Mouse (Mus musculus): ENCODE measurements around the gene Nufip1.

Nufip1 gene

GRCm38 (mm10) chr14:76186299-76186698, 75.6 kb downstream of the Nufip1 start:
- no peak for DNase-seq

Measured in cerebellum, postnatal 36 days (tissue).